Mouse (Mus musculus) layer of hippocampus, postnatal 10 days (tissue): ENCODE data around the gene Gm21985. TPM values are rescaled to one million over a fixed set of nuclear protein-coding genes. Genes with fewer than 3 reads are reported as not detected.
A peak's percentile ranks its signal among the peaks of the same experiment; 100 is the strongest.
"Not testable (repeated sequence)": the region's sequence is repeated elsewhere in the genome, so short reads cannot be mapped to it uniquely, and the experiment has no call there.

Experiments
- DNase-seq, 2 experiments: peaks; one replicate each; pipeline ENCODE4 v3.0.0; 2021; ENCODE audit warnings: low spot score in 2 of 2
- total RNA-seq, 2 experiments: library from RNA; stranded (reverse); gene quantifications; 2 replicates each; pipeline ENCODE4 v1.2.3; 2021

Gm21985 gene
- total RNA-seq, 2 experiments from 2014 or later: 1.0 to 1.3 TPM

DNA sequence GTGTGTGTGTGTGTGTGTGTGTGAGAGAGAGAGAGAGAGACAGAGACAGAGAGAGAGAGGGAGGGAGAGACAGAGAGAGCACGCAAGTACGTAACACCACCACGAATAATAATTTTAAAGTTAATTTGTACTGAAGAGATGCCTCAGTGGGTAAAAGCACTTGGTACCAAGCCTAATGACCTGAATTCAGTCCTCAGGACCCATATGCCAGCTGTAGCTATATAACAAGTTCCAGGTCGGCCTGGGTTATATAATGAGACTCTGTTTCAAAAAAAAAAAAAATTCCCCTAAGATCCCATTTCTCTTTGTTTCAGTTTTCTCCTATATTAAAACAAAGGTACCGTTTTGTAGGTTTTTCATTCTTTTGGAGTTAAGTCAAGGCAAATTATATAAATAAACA, 124.7 kb downstream of the Gm21985 start:
- DNase-seq: no peak

DNA sequence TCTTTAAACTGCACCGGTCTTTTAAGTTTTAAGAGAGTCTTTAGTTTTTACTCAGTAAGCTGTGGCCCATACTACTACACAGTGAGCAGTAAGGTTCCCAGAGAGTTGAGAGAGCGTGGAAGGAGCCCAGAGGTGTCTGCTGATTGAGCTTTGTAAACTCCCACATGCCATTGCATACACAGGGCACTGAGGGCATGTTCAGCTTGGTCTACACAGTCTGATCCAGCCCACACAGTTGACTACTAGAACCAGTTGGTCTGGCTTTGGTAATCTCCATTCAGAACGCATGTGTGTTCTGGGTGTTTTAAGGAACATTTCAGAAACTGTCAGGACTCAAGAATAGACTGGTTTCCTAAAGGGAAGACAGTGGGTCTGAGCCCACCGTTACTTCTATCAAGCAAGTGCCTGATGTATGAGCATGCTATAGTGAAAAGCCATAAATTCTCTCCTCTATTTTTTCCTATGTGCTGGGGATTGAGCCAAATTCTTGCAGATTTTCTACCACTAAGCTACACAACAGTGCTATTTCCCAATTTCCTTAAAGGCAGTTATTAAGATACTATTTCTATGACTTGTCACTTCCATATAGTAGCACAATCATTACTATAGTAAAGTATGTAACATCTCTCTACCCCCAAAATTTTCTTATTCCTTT, 125.4 kb downstream of the Gm21985 start:
- no peak for DNase-seq

DNA sequence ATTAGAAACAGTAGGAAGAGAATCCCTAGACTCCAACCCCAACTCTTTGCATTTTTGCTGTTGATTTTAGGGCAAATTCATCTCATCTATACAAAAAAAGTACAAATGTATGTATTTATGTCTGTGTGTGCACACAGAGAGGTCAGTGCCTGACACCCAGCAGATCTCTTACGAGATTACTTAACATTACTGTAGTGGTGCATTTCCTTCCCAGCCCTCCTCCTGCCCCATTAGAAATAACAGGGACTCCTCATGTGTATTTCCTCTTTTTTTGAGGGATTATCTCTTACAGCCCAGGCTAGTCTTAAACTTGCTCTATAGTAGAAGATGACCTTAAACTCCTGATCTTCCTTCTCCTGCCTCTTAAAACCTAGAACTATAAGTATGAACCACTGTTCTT, 126.6 kb downstream of the Gm21985 start:
- no peak for DNase-seq

DNA sequence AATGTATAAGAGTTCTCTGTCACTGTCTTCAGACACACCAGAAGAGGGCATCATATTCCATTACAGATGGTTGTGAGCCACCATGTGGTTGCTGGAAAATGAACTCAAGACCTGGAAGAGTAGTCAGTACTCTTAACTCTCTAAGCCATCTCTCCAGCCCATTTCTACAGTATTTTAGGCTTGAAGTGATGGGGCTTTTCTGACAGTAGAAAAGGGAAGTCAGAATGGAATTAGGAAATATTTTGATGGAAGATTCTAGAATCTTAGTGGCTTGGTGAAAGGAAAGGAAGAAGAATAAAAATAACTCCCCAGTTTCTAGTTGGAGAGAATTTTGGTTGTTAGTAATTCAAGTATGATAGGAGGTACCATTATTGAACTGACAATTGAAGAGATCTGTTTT, 127.8 kb downstream of the Gm21985 start:
- DNase-seq: no peak

DNA sequence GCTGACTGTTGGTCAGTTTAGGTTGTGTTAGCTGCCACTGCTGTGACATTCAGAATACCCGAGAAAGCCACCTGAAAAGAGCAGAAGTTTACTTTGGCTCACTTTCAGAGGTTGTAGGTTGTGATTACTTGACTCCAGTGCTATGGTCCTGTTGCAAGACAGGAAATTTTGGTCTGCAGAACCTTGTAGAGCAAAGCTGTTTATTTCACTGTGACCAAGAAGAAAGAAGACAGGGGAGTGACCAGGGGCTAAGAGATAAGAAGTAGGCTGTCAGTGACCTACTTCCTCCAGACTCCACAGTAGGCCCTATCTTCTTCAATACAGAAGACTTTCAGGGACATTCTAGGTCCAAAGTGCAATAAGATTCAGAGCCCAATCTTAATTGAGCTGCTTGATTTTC, 130.5 kb downstream of the Gm21985 start:
- DNase-seq: no peak

DNA sequence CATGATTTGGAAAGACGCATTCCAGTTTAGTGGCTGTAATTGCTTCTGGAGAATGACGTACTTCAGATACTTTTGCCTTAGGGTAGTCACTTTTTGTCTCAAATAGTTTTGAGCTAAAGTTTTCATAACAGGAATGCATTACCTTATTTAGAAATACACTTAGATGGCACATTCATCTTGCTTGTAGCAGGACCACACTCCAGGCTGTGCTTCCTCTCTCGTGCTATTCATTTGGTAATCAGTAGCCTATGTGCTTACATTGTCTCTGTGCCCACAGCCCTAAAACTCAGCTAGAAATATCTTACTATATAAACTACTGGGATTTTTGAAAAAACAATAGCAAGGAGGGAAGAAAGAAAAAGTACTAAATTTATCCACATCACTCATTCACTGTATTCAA, 140.9 kb downstream of the Gm21985 start:
- DNase-seq: no peak

DNA sequence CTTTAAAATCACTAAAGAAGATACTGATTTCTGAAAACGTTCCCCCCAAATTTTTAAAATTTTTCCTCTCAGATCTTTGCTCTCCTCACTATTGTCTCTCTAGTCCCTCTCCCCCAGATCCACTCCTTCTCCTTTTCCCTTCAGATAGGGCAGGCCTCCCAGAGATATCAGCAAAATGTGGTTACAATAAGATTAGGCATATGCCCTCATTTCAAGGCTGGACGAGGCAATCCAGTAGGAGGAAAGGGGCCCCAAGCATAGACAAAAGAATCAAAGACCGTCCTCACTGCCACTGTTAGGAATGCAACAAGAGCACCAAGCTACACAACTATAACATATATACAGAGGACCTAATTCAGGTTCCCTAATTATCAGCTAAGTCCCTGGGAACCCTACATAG, 159.2 kb downstream of the Gm21985 start:
- DNase-seq: no peak

DNA sequence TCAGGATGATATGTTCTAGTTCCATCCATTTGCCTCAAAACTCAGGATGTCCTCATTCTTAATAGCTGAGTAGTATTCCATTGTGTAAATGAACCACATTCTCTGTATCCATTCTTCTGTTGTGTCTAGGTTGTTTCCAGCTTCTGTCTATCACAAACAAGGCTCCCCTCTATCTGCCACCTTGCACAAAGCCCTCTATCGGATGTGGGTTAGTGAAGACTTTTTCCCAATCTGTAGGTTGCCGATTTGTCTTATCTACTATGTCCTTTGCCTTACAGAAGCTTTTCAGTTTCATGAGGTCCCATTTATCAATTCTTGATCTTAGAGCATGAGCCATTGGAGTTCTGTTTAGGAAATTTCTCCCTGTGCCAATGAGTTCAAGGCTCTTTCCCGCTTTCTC, 162.4 kb downstream of the Gm21985 start:
- not testable (repeated sequence) for DNase-seq

DNA sequence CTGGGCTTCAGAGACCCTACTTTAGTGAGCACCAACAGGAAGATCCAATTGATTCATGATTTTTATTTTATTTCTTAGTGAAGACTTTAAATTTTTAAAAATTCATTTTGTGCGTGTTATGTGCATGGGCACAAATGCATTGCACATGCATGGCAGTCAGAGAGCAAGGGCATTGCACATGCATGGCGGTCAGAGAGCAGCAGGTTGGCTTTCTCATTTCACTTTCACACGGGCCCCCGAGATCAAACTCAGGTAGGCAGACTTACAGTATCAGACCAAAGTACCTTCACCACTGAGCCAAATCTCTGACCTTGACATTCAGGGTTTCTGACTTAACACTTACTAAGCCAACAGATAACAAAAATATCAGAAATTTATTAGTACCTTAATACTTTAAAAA, 163.6 kb downstream of the Gm21985 start:
- DNase-seq: no peak

DNA sequence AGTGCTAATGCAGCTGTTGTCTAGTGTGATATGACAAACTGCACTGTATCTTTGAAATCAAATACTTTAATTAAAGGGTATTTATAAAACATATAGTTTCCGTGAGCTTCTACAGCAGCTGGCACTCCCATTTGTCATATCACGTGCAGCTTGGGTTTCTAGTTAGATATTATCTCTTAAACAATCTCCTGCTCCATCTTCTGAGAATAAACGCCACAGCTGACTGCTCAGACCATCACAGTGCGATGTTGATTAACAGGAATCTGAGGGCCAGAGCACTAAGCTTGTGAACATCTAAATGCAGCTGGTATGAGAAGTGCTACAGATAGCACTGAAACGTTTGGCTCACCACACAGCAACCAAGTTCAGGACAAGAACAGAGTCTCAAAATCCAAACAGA, 164.3 kb downstream of the Gm21985 start:
- DNase-seq: no peak

DNA sequence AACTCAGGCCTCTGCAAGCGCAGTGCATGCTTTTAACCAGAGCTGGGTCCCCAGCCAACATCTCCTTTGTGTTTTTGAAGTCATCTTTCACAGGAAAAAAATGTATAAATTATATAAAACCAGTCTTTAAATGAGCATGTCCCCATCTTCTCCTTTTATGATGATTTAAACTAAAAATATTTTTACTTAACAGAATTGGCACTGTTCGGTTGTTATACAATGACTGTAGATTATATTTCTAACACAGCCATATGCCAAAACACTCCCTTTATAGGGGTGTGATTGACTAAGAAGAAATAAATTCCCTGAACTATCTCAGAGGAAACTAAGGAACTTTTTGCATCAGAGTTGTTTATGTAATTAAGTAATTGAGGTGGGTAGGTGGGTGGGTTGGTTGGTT, 166.4 kb downstream of the Gm21985 start:
- no peak for DNase-seq

DNA sequence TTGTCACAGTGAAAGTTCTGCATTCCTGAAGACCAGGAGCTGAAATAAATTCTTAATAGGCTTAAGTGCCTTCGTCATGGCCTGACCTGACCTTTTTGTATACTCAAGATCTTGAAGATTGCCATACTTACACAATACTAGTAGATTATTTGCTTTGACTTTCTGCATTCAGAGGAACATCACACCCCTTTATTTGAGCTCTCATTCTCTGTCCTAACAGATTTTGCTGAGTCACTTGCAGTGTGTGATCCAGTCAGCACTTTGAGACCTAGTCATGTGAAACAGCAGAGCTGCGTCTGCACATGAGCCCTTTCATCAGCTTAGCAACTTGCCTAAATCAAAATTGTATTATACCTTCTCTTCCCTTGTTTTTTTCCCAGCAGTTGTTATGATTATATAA, 167.2 kb downstream of the Gm21985 start:
- DNase-seq: no peak

DNA sequence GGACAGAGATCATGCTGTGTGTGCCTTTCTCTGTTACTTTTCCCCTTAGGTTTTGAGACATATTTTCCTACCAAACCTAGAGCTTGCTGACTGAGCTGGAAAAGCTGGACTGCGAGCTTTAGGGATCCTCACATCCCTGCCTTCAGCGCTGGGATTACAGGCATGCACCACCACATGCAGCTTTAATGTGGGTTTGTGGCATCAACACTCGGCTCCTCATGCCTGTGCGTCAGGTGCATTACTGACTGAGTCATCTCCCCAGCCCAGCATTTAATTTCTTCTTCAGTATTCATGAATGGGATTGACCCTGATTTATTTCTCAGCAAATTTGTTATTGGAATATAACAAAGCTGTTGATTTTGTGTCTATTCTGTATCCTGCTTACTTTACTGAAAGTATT, 170.2 kb downstream of the Gm21985 start:
- no peak for DNase-seq

DNA sequence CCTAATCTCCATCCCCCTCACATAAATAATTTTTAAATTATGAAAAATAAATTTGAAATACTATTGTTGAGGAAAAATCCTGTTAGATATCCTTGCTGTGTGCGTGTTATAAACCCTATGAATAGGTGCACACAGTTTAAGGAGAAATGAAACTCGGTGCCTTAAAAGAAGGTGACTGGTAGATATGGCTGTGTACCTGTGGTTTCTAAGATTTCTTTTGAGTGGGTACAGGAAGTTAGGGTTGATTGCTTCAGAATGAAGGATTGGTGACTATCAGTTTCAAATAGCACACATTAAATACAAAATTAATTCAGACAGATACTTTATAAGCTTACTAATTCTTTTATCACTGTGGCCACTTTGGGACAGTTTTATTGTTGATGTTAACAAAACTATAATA, 171.5 kb downstream of the Gm21985 start:
- DNase-seq: no peak

DNA sequence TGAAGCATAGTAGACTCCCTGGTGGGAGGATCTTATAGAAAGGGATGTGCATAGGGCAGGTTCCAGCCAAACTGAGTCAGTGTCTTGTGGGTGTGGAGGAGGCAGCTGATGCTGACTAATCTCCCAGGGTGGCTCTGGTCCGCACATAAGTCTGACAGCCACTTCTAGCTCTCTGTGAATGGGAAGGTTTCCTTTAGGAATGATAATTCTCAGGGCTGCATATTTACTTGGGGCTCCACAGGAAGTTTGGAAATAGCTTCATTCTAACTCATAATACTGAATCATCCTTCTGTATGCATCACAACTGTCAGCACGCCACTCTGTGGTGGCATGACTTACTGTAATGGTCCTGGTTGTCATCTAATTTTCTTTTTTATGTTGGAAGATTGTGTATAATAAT, 177.4 kb downstream of the Gm21985 start:
- DNase-seq: no peak

DNA sequence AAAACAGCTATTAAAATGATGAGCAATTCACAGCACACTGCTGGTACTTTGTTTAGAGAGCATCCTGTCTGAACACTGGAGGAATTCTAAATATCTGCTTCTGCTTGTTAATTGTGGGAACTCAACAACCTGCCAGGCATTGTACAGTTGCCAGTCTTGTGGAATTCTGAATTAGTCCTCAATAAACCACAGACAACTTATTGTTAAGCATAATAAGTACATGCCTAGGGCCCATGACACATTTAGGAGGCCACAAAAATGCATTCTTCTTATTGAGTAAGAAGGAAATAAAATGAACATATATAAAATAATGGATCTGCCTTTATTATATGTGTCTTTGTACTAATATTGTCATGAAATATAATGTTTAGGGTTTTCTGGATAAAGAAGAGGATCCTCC, 179.4 kb downstream of the Gm21985 start:
- no peak for DNase-seq

DNA sequence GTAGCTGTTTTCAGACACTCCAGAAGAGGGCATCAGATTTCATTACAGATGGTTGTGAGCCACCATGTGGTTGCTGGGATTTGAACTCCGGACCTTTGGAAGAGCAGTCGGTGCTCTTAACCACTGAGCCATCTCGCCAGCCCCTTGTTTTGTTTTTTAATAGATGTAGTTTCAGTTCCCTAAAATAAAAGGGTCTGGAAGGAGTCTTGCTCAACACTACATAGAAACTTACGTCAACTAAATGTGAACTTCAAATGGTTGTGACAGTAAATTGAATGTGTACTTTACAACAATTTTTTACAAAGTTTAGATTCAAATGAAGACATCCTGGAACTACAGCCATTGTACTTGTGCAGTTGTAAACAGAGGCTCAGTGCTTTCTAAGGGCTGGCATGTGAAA, 181.9 kb downstream of the Gm21985 start:
- not testable (repeated sequence) for DNase-seq

DNA sequence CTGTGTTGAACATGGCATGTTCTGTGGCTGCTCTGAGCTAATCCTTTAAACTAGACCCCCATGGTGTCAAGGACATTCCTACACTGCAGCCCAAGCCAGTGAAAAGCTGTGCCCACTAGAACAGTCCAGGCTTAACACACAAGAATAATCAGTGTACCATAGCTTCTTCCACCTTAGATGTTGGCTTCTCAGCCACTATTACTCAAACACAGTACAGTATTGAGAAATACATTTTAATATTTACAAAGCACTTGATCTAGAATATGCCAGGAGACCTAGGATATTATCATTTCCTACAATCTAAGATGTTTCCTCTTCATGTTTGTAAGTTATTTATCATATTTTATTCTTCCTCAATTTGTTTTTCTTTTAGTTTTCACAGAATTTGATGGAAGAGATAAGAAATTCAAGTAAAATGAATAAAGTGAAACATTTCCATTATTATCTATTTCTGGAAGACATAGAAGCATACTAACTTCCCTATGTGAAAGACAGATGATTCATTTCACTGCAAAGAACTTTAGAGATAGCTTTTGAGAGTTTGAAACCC, 182.5 kb downstream of the Gm21985 start:
- no peak for DNase-seq

DNA sequence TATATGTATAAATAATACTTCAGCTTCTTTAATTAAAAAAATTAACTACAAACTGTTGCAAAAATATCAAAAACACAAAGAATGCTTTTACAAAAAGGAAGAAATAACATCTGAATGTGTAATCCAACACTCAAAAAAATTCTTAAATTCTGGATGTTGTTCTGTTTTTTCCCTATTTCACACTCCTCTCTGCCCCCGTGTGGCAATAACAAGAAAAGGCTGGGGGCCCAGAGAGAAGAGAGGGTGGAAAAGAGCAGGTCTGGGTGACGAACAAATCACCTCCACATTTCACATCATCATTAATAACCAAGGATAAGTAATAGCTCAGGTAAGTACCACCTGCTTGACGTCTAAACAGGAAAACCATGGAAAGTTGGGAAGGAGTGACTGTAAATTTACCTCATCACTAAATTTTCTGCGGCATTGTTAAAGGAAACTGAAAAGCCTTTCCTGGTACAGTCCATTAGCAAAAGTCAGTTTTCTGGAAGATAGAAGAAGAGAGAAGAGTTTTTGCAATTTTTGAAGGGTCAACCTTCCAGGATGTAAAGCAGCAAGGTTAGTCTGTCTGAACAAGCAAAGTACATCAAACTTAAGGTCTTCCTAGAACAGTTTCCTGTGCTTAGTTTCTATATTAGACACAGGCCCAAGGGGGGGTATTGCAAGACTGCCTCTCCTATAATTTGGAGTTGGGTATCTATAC, 183.6 kb downstream of the Gm21985 start:
- peak; percentile 19 to 41 for DNase-seq

DNA sequence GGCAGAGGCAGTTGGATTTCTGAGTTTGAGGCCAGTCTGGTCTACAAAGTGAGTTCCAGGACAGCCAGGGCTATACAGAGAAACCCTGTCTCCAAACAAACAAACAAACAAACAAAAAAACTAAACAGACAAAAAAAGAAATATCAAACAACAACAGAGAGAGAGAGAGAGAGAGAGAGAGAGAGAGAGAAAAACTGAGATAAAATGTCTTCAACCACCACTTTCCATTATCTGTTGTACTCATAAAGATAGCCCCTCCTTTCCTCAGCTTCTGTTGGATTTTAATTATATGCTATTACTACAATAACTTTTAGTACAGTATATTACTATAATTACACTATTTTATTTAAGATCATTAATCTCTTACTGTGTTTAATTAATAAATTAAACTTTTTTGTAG, 186.4 kb downstream of the Gm21985 start:
- not testable (repeated sequence) for DNase-seq

DNA sequence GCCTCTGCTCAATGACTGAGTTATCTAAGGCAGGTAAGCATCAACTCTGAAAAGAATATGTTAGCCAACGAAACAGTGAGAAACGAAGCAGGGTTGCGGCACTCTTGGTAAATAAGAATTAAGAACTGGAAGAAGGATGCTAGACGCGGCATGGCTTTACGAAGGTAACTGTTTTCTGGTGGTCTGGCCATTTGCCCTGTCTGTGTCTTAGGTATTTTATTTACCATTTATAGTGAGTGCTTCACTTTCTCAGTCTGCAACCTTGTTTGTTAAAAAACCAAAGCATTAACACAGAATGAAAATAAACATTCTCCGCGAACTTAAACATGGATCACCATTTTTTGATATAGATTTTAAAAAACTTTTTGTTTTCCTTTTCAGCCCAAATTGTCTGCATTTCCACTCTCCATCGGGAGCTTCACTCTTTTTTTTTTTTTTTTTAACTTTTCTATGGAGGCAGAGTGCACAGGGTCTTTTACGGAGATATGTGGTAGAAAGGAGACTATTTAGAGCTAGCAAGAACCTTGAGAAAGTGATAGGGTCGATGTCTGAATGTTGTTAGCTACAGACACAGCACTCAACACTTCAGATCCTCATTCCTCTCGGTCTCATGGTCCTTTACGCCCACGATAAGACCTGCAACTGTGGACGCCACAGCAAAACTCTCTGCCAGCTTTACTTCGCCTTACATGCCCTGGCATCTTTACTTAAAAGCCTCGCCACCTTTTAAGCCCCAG, 188.2 kb downstream of the Gm21985 start:
- no peak for DNase-seq

DNA sequence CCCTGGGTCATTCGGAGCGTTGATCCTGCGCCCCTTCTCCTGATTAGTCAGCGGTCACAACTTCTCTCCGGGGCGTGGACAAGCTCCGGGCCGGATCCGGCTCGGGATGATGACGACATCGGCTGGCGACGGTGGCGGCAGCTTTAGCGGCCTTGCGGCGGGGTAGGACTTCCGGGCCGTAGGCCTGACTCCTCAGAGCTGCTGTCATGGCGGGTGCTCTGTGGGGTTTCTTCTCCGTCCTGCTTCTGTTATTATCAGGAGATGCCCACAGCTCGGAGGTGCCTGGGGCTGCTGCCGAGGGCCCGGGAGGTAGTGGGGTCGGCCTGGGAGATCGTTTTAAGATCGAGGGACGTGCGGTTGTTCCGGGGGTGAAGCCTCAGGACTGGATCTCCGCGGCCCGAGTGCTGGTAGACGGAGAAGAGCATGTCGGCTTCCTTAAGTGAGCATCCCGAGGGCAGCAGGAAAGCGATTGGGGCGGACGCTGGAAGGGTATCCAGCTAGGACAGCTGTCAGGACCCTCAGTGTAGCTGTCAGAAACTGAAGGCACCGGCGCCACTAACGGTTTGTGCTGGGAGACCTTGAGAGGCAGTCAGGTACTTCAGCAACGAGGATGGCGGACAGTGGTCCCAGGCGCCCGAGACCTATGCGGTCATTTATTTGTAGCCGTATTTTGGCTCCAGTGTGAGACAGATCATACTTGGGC, 188.9 kb downstream of the Gm21985 start, which contains the start of gene Emc7:
Emc7 (plus strand) TSS at position 136 of the 703 bp plus-strand sequence.
- peak; percentile 98 to 99 for DNase-seq
